ENCODE assay signal across 11 mouse cellular contexts in the genomic region with DNA sequence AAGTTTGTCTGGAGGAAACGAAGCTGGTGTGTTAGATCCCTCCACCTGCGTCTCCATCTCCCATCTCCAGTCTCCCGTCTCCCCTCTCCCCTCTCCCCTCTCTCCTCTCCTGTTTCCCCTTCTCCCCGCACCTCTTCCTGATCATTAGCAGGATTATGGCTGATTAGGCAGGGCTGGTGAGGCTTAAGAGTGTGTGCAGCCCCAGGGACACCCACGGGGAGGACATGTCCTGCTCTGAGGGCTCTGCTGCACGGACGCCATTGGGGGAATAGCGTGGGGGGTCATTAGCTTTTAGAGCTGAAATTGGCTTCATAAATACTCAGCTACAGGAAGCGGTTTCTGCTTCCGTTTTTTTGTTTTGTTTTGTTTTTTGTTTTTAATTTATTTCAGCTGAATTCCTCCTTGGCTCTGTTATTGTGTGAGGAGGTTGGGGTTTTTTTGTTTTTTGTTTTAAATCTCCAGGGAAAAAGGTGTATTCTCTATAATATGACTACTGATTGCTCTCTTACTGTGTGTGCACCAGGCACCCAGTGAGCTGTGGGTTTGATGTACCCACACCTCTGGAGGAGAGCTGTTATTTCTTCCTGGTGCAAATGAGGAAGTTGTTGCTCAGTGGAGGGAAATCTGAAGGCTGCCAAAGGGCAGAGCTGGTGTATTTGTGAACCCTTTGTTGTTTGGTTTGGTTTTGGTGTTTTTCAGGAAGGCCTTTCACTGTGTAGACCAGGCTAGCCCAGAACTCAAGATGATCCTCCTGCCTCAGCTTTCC. TPM values are rescaled to one million over a fixed set of nuclear protein-coding genes. Genes with fewer than 3 reads are reported as not detected.
A peak's percentile ranks its signal among the peaks of the same experiment; 100 is the strongest.
DNase-seq lines count a peak whose midpoint lies in the region; ATAC-seq lines count a peak whose summit lies in the region.
"Had no signal": no experiment of that assay in that cellular context is flagged by ENCODE, and none has a peak within 500 bp of the region (broad histone marks: within the 10 kb centered on the region; RNA-seq: fewer than 3 reads in every experiment).

No protein-coding gene starts in this region.

- peaks cover 66% of the 10 kb centered on the region for H3K4me1 ChIP-seq in liver, embryonic 16.5 days (ENCODE audit: control insufficient read depth, low read depth, low read length)

- peak overlapping the region; percentile 37; the same call in 1 of the 2 replicates for H3K9ac ChIP-seq in liver, embryonic 16.5 days (ENCODE audit: low read depth, low read length)
- H3K9ac ChIP-seq: limb, embryonic 13.5 days had no signal

- peak; percentile 28 for DNase-seq in adrenal gland, postnatal 14 days
- DNase-seq in adrenal gland, postnatal 10 days: no peak
- peak; percentile 27 to 46 for DNase-seq in spleen, adult 18-20 months
- no peak for DNase-seq in spleen, adult 12 weeks (ENCODE audit: low spot score)
- peak; percentile 85 for DNase-seq in retina, postnatal 1 day
- DNase-seq in adrenal gland, adult (ENCODE audit: inconsistent age in 2 of 2, low spot score in 1 of 2): no peak
- DNase-seq: heart, postnatal 14 days had no signal

- peak overlapping the region; percentile 54 for H3K27ac ChIP-seq in liver, embryonic 16.5 days (ENCODE audit: low read length)
- H3K27ac ChIP-seq: limb, embryonic 13.5 days had no signal

- H3K4me2 ChIP-seq in liver, embryonic 16.5 days (ENCODE audit: low read depth, low read length): peak overlapping the region; percentile 24
- H3K4me2 ChIP-seq: limb, embryonic 13.5 days had no signal

- H3K27me3 ChIP-seq in liver, embryonic 16.5 days (ENCODE audit: control insufficient read depth, insufficient read depth, low read depth, low read length): no peaks in the 10 kb centered on the region

- H3K36me3 ChIP-seq in liver, embryonic 16.5 days (ENCODE audit: control insufficient read depth, insufficient read depth): no peaks in the 10 kb centered on the region
- H3K36me3 ChIP-seq: limb, embryonic 13.5 days had no signal

- H3K4me3 ChIP-seq in liver, embryonic 16.5 days (ENCODE audit: low read depth, low read length): no peak overlapping the region
- H3K4me3 ChIP-seq: erythroblast, embryonic 14.5 days; limb, embryonic 13.5 days had no signal

- WGBS in liver, embryonic 16.5 days (ENCODE audit: insufficient replicate concordance): 26% methylated on average over 10 of the region's 10 CpGs

- no peak for ATAC-seq in liver, embryonic 16.5 days (ENCODE audit: low read depth)
- no peak for ATAC-seq in erythroblast, adult 5-6 weeks (replicated peaks; ENCODE audit: low FRiP score, poor library complexity, severe bottlenecking)

- no peaks in the 10 kb centered on the region for H3K9me3 ChIP-seq in liver, embryonic 16.5 days (replicated peaks; ENCODE audit: control insufficient read depth, low read length)
- H3K9me3 ChIP-seq: limb, embryonic 13.5 days had no signal

RNA-seq across cellular contexts. Expression of a gene that starts 40.6 kb away (rescaled TPM):
- total RNA-seq in adrenal gland, postnatal 14 days (2021): 39.8 and 46.4 TPM in 2 replicates
- total RNA-seq in adrenal gland, postnatal 10 days (2021): 10 to 100 TPM; 31.7 to 33.5 TPM
- 24.1 and 26.3 TPM in 2 replicates for polyA plus RNA-seq in liver, embryonic 16.5 days (2015; fragmentation: Nextera tagmentation; extraction: Ambion mirVana)
- 39.4 and 43.5 TPM in 2 replicates for total RNA-seq in erythroblast, adult 5-6 weeks (2015; ENCODE audit: low replicate concordance)
- total RNA-seq in erythroblast, adult 5-6 weeks (2017; ENCODE audit: low replicate concordance): 102 and 103 TPM in 2 replicates

Comparison
In these comparisons a context has a peak if more than half of its experiments do, and no peak if none do; other contexts are left out.
1. DNase-seq: peak in adrenal gland, postnatal 14 days (single experiment), spleen, adult 18-20 months (2 of 2) and retina, postnatal 1 day (single experiment); none in adrenal gland, postnatal 10 days (single experiment), spleen, adult 12 weeks (single experiment) and adrenal gland, adult (0 of 2).